Mouse (Mus musculus): ENCODE data around the gene Prpf4. TPM values are rescaled to one million over a fixed set of nuclear protein-coding genes. Genes with fewer than 3 reads are reported as not detected.

Prpf4 gene
- polyA plus RNA-seq, 1 experiment from 2014 or later: 9.6 TPM

DNA sequence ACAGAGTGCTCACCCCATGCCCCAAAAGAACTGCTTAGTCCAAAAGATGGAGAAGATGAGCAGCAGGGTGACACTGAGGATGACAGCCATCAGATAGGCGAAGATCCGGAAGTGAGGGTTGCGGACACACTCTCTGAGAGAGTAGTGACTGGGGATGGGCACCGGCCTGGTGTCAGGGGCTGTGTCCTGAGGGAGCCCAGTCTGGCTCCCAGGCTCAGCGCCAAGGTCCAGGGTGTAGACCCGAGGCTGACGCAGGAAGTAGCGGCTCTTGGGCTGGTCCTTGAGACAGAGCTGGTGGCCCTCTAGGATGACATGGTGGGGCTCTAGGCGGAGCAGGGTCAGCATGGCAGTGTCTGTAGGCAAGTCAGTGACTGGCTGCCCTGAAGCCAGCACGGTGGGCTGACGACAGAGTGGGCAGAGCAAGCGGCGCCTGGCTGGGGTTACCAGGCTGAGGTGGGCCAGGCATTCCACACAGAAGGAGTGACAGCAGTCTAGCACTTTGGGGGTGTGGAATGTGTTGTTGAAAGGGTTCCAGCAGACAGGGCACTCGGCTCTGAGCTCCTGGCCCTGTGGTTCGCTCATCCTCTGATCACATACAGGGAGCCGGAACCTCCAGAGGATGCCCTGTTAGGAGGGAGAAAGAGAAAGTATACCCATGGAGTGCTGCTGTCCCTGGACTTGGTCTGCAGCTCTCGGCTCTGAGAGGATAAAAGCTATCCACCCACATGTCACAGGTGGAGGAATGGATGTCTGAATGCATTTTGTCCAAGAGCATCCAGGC is 19.6 kb downstream of the Prpf4 start:
- no peaks in the 10 kb centered on the region for H3K4me1 ChIP-seq (ENCODE audit: insufficient read depth, low read depth, low read length)

DNA sequence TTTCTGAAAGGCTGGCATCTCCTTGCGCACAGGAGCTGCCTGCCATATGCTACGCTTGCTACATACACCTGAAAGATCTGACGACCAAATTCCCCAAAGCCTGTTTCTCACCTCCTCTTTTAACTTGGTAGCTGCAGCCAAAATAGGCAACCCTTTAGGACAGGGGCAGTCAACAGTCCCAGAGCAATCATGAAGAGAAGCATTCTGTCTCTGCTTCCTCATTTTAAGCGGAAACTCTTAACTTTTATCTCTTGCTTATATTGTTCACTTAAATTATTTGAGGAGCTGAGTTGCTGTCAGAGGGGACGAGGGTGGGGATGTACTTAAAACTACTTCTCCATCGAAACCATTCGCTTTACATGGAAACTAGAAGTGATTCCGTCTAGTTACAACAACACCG is 21.0 kb downstream of the Prpf4 start:
- H3K27me3 ChIP-seq (replicated peaks; ENCODE audit: insufficient read depth, low read length): no peaks in the 10 kb centered on the region
- no peak for DNase-seq (ENCODE audit: low spot score)
- TF ChIP-seq EP300 (IDR thresholded peaks at IDR 0.05) (no peak), CTCF (IDR thresholded peaks at IDR 0.05) (no peak)
- no peak overlapping the region for H3K4me2 ChIP-seq (replicated peaks; ENCODE audit: low read depth, low read length)
- no peaks in the 10 kb centered on the region for H3K4me1 ChIP-seq (ENCODE audit: insufficient read depth, low read depth, low read length)
- H3K9me3 ChIP-seq (ENCODE audit: low read length): no peaks in the 10 kb centered on the region
- no peak overlapping the region for H3K4me3 ChIP-seq (ENCODE audit: low read depth, low read length)
- WGBS: 78% methylated on average over 9 of the region's 9 CpGs
- ATAC-seq: no peak
- no peak overlapping the region for H3K27ac ChIP-seq (ENCODE audit: low read length)
- 0 out of 2 replicates have a peak, but pooled peaks cover 4% of the 10 kb centered on the region for H3K36me3 ChIP-seq (ENCODE audit: insufficient read depth, low read length)
- H3K9ac ChIP-seq (replicated peaks; ENCODE audit: low read depth): no peak overlapping the region

More for the DNA sequence above, 19.6 kb downstream of the Prpf4 start:
- no peaks in the 10 kb centered on the region for H3K27me3 ChIP-seq (replicated peaks; ENCODE audit: insufficient read depth, low read length)
- H3K4me3 ChIP-seq (ENCODE audit: low read depth, low read length): no peak overlapping the region
- TF ChIP-seq EP300 (IDR thresholded peaks at IDR 0.05): no peak
- no peak for TF ChIP-seq CTCF (IDR thresholded peaks at IDR 0.05)
- no peak overlapping the region for H3K4me2 ChIP-seq (replicated peaks; ENCODE audit: low read depth, low read length)
- no peaks in the 10 kb centered on the region for H3K9me3 ChIP-seq (ENCODE audit: low read length)
- H3K27ac ChIP-seq (ENCODE audit: low read length): no peak overlapping the region
- H3K9ac ChIP-seq (replicated peaks; ENCODE audit: low read depth): no peak overlapping the region
- WGBS: 57% methylated on average over 17 of the region's 17 CpGs
- ATAC-seq (peak; percentile 72), DNase-seq (ENCODE audit: low spot score) (peak; percentile 18)
- H3K36me3 ChIP-seq (ENCODE audit: insufficient read depth, low read length): peaks cover 12% of the 10 kb centered on the region; the same call in 1 of the 2 replicates

DNA sequence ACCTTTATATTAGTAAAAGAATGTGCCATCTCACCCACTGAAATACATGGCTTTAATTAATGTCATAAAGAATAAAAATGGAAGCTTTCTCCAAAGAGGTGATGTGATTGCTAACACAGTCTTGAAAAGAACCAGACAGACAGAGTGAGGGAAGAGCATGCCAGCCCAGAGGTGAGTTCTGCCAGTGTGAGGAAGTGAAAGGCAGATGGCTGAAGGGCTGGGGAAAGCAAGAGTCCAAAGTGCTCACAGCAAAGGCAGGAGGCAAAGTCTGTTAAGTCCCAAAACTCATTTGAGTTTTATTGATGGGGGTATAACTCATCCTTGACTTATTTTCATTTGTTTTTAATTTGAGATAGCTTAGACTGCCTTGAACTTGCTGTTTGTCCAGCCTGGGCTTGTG is 22.1 kb downstream of the Prpf4 start:
- H3K36me3 ChIP-seq (ENCODE audit: insufficient read depth, low read length): no peaks in the 10 kb centered on the region
- no peaks in the 10 kb centered on the region for H3K27me3 ChIP-seq (replicated peaks; ENCODE audit: insufficient read depth, low read length)
- H3K4me3 ChIP-seq (ENCODE audit: low read depth, low read length): no peak overlapping the region
- ATAC-seq: no peak
- no peaks in the 10 kb centered on the region for H3K4me1 ChIP-seq (ENCODE audit: insufficient read depth, low read depth, low read length)
- H3K4me2 ChIP-seq (replicated peaks; ENCODE audit: low read depth, low read length): no peak overlapping the region
- H3K9me3 ChIP-seq (ENCODE audit: low read length): no peaks in the 10 kb centered on the region
- no peak for DNase-seq (ENCODE audit: low spot score)
- H3K9ac ChIP-seq (replicated peaks; ENCODE audit: low read depth): no peak overlapping the region
- TF ChIP-seq EP300 (IDR thresholded peaks at IDR 0.05) (no peak), CTCF (IDR thresholded peaks at IDR 0.05) (no peak)
- no peak overlapping the region for H3K27ac ChIP-seq (ENCODE audit: low read length)

DNA sequence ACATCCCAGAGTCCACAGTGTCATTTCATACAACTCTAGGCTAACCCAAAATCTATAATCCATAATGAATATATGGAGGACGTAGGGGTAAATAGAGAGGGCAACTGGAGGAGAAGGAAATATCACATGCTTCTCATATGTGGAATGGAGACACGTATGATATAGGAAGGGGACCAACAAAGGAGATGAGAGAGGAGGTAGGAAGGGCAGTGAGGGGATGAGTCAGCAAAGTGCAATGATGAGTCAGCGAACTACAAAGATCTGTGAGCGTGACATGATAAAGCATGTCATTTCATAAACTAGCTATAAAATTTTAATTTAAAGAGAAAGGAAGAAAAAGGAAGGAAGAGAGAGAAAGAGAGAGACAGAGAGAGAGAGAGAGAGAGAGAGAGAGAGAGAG is 22.9 kb downstream of the Prpf4 start:
- DNase-seq (ENCODE audit: low spot score) (no peak), ATAC-seq (no peak)
- no peak overlapping the region for H3K27ac ChIP-seq (ENCODE audit: low read length)
- WGBS: 86% methylated on average over 4 of the region's 4 CpGs
- TF ChIP-seq EP300 (IDR thresholded peaks at IDR 0.05): no peak
- TF ChIP-seq CTCF (IDR thresholded peaks at IDR 0.05): no peak
- no peak overlapping the region for H3K4me3 ChIP-seq (ENCODE audit: low read depth, low read length)
- no peak overlapping the region for H3K4me2 ChIP-seq (replicated peaks; ENCODE audit: low read depth, low read length)
- no peaks in the 10 kb centered on the region for H3K36me3 ChIP-seq (ENCODE audit: insufficient read depth, low read length)
- no peaks in the 10 kb centered on the region for H3K9me3 ChIP-seq (ENCODE audit: low read length)
- no peak overlapping the region for H3K9ac ChIP-seq (replicated peaks; ENCODE audit: low read depth)
- no peaks in the 10 kb centered on the region for H3K27me3 ChIP-seq (replicated peaks; ENCODE audit: insufficient read depth, low read length)
- H3K4me1 ChIP-seq (ENCODE audit: insufficient read depth, low read depth, low read length): no peaks in the 10 kb centered on the region

DNA sequence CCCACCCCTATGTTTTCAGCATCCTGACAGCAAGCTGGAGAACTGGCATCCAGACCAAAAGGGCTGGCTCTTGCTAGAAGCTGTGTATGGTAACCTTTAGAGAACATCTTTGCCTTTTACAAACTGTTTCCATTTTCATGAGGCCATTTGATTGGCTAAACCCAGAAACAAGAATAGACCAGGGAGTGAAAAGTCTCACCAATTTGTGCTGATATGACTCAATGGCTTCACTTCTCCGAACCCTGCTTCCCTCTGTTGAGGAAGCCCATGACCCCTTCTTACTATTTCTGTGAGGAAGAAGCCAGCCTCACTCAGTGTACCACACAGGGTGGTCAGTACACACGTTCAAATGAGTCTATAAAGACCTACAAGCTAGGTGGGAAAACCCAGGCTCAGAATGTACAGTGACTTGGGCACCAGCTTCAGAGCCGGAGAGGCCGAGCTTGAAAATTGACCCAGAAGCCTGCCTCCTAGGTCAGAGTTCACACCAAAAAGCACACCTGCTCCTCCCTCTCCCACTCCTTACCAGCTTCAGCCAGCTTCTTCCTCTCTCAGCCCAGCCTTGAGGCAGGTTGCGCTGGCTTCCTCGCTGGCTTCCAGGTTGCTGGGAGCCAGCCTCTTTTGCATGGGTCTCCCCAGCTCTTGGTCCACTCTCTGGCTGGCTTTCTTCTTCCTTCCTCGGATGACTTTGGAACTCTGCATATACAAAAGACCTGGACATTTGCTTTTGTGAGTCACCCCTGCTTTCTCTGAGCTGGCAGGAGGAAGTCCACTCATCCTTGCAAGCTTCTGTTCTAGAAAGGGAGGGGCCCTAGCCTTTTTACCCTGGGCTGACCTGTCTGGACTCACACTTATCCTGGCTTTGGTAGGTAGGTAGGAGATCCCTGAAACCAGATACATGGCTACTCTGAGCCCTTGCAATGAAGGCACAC is 25.6 kb downstream of the Prpf4 start:
- DNase-seq (ENCODE audit: low spot score) (no peak), ATAC-seq (no peak)
- no peaks in the 10 kb centered on the region for H3K4me1 ChIP-seq (ENCODE audit: insufficient read depth, low read depth, low read length)
- H3K27ac ChIP-seq (ENCODE audit: low read length): no peak overlapping the region
- H3K27me3 ChIP-seq (replicated peaks; ENCODE audit: insufficient read depth, low read length): no peaks in the 10 kb centered on the region
- 64% methylated on average over 7 of the region's 7 CpGs for WGBS
- H3K4me2 ChIP-seq (replicated peaks; ENCODE audit: low read depth, low read length): no peak overlapping the region
- TF ChIP-seq EP300 (IDR thresholded peaks at IDR 0.05) (no peak), CTCF (IDR thresholded peaks at IDR 0.05) (no peak)
- H3K9me3 ChIP-seq (ENCODE audit: low read length): no peaks in the 10 kb centered on the region
- H3K4me3 ChIP-seq (ENCODE audit: low read depth, low read length): no peak overlapping the region
- H3K9ac ChIP-seq (replicated peaks; ENCODE audit: low read depth): no peak overlapping the region
- no peaks in the 10 kb centered on the region for H3K36me3 ChIP-seq (ENCODE audit: insufficient read depth, low read length)

DNA sequence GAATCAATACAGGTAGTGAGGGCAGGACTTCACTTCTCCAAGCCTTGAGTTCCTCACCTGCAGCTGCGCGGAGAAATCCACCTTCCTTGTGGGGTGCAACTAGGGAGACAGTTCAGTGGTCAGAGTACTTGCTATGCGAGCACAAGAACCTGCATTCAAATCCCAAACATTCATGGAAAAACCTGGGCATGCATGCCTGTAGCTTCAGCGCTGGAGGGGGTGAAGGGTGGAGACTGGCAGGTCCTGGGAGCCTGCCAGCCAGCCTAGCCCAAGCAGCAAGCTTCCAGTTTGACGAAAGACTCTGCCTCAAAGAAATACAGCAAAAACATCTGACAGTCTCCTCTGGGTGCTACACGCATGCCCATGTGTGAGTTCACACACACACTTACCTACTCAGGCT is 26.5 kb downstream of the Prpf4 start, which contains the start of gene Rnf183:
Gene Rnf183 (minus strand): TSS at position 172 of the 400 bp plus-strand sequence.
- TF ChIP-seq EP300 (IDR thresholded peaks at IDR 0.05) (no peak), CTCF (IDR thresholded peaks at IDR 0.05) (no peak)
- no peak within 1 kb of the TSS for H3K27ac ChIP-seq (ENCODE audit: low read length)
- no peak within 1 kb of the TSS for H3K4me3 ChIP-seq (ENCODE audit: low read depth, low read length)
- H3K36me3 ChIP-seq (ENCODE audit: insufficient read depth, low read length): no peaks in the 10 kb centered on the region
- ATAC-seq (no peak), DNase-seq (ENCODE audit: low spot score) (no peak)
- WGBS: 79% methylated on average over 6 of the region's 6 CpGs
- no peaks in the 10 kb centered on the region for H3K27me3 ChIP-seq (replicated peaks; ENCODE audit: insufficient read depth, low read length)
- H3K4me2 ChIP-seq (replicated peaks; ENCODE audit: low read depth, low read length): no peak within 1 kb of the TSS
- H3K9me3 ChIP-seq (ENCODE audit: low read length): no peaks in the 10 kb centered on the region
- H3K9ac ChIP-seq (replicated peaks; ENCODE audit: low read depth): no peak within 1 kb of the TSS
- no peaks in the 10 kb centered on the region for H3K4me1 ChIP-seq (ENCODE audit: insufficient read depth, low read depth, low read length)
